Mouse (Mus musculus) urinary bladder, postnatal 4 days (tissue): Measurements from ENCODE around the gene Fxyd5.

Experiments
- DNase-seq, 2 experiments: peaks; one replicate each; pipeline ENCODE4 v3.0.0; 2021 to 2022; ENCODE audit warnings: low spot score in 2 of 2

Fxyd5 gene

GRCm38 (mm10) chr7:31041023-31041407 lies 1.3 kb downstream of the Fxyd5 start:
- DNase-seq: no peak

- DNase-seq: no peak
These were observed 1.8 kb downstream of the Fxyd5 start for GRCm38 (mm10) chr7:31040281-31041022.

GRCm38 (mm10) chr7:31039011-31039410 lies 3.3 kb downstream of the Fxyd5 start:
- no peak for DNase-seq

GRCm38 (mm10) chr7:31037675-31038074 lies 4.6 kb downstream of the Fxyd5 start:
- no peak for DNase-seq

- DNase-seq: no peak
These were observed 5.4 kb downstream of the Fxyd5 start for GRCm38 (mm10) chr7:31036917-31037316.

GRCm38 (mm10) chr7:31035291-31035690 lies 7.0 kb downstream of the Fxyd5 start:
- no peak for DNase-seq

GRCm38 (mm10) chr7:31034789-31035188 lies 7.5 kb downstream of the Fxyd5 start:
- DNase-seq: no peak

GRCm38 (mm10) chr7:31033409-31034165 lies 8.7 kb downstream of the Fxyd5 start:
- DNase-seq: no peak

GRCm38 (mm10) chr7:31031731-31032130 lies 10.6 kb downstream of the Fxyd5 start:
- DNase-seq: no peak

- no peak for DNase-seq
These were observed 11.6 kb downstream of the Fxyd5 start for GRCm38 (mm10) chr7:31030717-31031116.

GRCm38 (mm10) chr7:31028609-31029008 lies 13.7 kb downstream of the Fxyd5 start:
- no peak for DNase-seq

- DNase-seq: no peak
These were observed 25.0 kb downstream of the Fxyd5 start for GRCm38 (mm10) chr7:31017104-31017901.

- DNase-seq: no peak
These were observed 29.3 kb downstream of the Fxyd5 start for GRCm38 (mm10) chr7:31012971-31013370.

- DNase-seq: peak; percentile 46 to 63
These were observed 33.4 kb downstream of the Fxyd5 start for GRCm38 (mm10) chr7:31008889-31009288.

GRCm38 (mm10) chr7:31008175-31008574 lies 34.1 kb downstream of the Fxyd5 start:
- DNase-seq: no peak

GRCm38 (mm10) chr7:31007775-31008174 lies 34.5 kb downstream of the Fxyd5 start:
- no peak for DNase-seq

GRCm38 (mm10) chr7:31002650-31003049 lies 39.6 kb downstream of the Fxyd5 start:
- no peak for DNase-seq

GRCm38 (mm10) chr7:31000505-31001020 lies 41.7 kb downstream of the Fxyd5 start:
- DNase-seq: peak; percentile 50 to 61

- no peak for DNase-seq
These were observed 45.8 kb downstream of the Fxyd5 start for GRCm38 (mm10) chr7:30996491-30996890.

GRCm38 (mm10) chr7:30993986-30994385 lies 48.3 kb downstream of the Fxyd5 start:
- DNase-seq: no peak

GRCm38 (mm10) chr7:30992148-30992547 lies 50.1 kb downstream of the Fxyd5 start:
- no peak for DNase-seq

GRCm38 (mm10) chr7:30988519-30989162 lies 53.6 kb downstream of the Fxyd5 start:
- no peak for DNase-seq
